Mouse (Mus musculus): ENCODE results near the gene Elmod3.
A peak's percentile ranks its signal among the peaks of the same experiment; 100 is the strongest.

The Elmod3 gene

GRCm38 (mm10) chr6:72581625-72582382 is 16.4 kb downstream of the Elmod3 start:
- no peak for ATAC-seq (ENCODE audit: insufficient number of reproducible peaks, low FRiP score, low TSS enrichment)

- no peak for ATAC-seq (ENCODE audit: insufficient number of reproducible peaks, low FRiP score, low TSS enrichment)
Measured at GRCm38 (mm10) chr6:72576041-72576440, 22.2 kb downstream of the Elmod3 start.

GRCm38 (mm10) chr6:72571826-72572225 is 26.4 kb downstream of the Elmod3 start:
- no peak for ATAC-seq (ENCODE audit: insufficient number of reproducible peaks, low FRiP score, low TSS enrichment)

- ATAC-seq (ENCODE audit: insufficient number of reproducible peaks, low FRiP score, low TSS enrichment), result no peak
Measured at GRCm38 (mm10) chr6:72570644-72571397, 27.4 kb downstream of the Elmod3 start.

GRCm38 (mm10) chr6:72568736-72569135 is 29.5 kb downstream of the Elmod3 start:
- no peak for ATAC-seq (ENCODE audit: insufficient number of reproducible peaks, low FRiP score, low TSS enrichment)

- ATAC-seq (ENCODE audit: insufficient number of reproducible peaks, low FRiP score, low TSS enrichment), result no peak
Measured at GRCm38 (mm10) chr6:72567508-72567907, 30.7 kb downstream of the Elmod3 start.

- peak; percentile 77 for ATAC-seq (ENCODE audit: insufficient number of reproducible peaks, low FRiP score, low TSS enrichment)
Measured at GRCm38 (mm10) chr6:72566044-72566443, 32.2 kb downstream of the Elmod3 start.

GRCm38 (mm10) chr6:72565506-72565905 is 32.7 kb downstream of the Elmod3 start:
- ATAC-seq (ENCODE audit: insufficient number of reproducible peaks, low FRiP score, low TSS enrichment), result no peak

- no peak for ATAC-seq (ENCODE audit: insufficient number of reproducible peaks, low FRiP score, low TSS enrichment)
Measured at GRCm38 (mm10) chr6:72562894-72563293, 35.3 kb downstream of the Elmod3 start.

- no peak for ATAC-seq (ENCODE audit: insufficient number of reproducible peaks, low FRiP score, low TSS enrichment)
Measured at GRCm38 (mm10) chr6:72562486-72562885, 35.7 kb downstream of the Elmod3 start.

GRCm38 (mm10) chr6:72560801-72561200 is 37.4 kb downstream of the Elmod3 start:
- ATAC-seq (ENCODE audit: insufficient number of reproducible peaks, low FRiP score, low TSS enrichment), result no peak

GRCm38 (mm10) chr6:72553079-72553412 is 45.2 kb downstream of the Elmod3 start:
- ATAC-seq (ENCODE audit: insufficient number of reproducible peaks, low FRiP score, low TSS enrichment), result no peak

GRCm38 (mm10) chr6:72552171-72553078 is 45.8 kb downstream of the Elmod3 start:
- ATAC-seq (ENCODE audit: insufficient number of reproducible peaks, low FRiP score, low TSS enrichment), result peak; percentile 74

GRCm38 (mm10) chr6:72550503-72551100 is 47.6 kb downstream of the Elmod3 start:
- ATAC-seq (ENCODE audit: insufficient number of reproducible peaks, low FRiP score, low TSS enrichment), result no peak

- ATAC-seq (ENCODE audit: insufficient number of reproducible peaks, low FRiP score, low TSS enrichment), result no peak
Measured at GRCm38 (mm10) chr6:72550025-72550424, 48.2 kb downstream of the Elmod3 start.

- no peak for ATAC-seq (ENCODE audit: insufficient number of reproducible peaks, low FRiP score, low TSS enrichment)
Measured at GRCm38 (mm10) chr6:72549041-72549580, 49.1 kb downstream of the Elmod3 start.

GRCm38 (mm10) chr6:72547862-72548261 is 50.4 kb downstream of the Elmod3 start:
- no peak for ATAC-seq (ENCODE audit: insufficient number of reproducible peaks, low FRiP score, low TSS enrichment)

- no peak for ATAC-seq (ENCODE audit: insufficient number of reproducible peaks, low FRiP score, low TSS enrichment)
Measured at GRCm38 (mm10) chr6:72547121-72547520, 51.1 kb downstream of the Elmod3 start.

GRCm38 (mm10) chr6:72545377-72545776 is 52.8 kb downstream of the Elmod3 start:
- ATAC-seq (ENCODE audit: insufficient number of reproducible peaks, low FRiP score, low TSS enrichment), result no peak
